Mouse (Mus musculus) testis, adult 2 months (tissue): Measurements from ENCODE around the gene Scube3.

ENCODE experiments used
- CTCF ChIP-seq: fragments of 200-500 bp; IDR thresholded peaks from 2 replicates; pipeline ENCODE4 v1.5.1; 2012; ENCODE audit warnings: low read depth, mild to moderate bottlenecking, inconsistent platforms, low read length, moderate library complexity; ENCODE audit not compliant: control insufficient read depth, insufficient read depth, insufficient replicate concordance
- POLR2A ChIP-seq: fragments of 200-500 bp; IDR thresholded peaks from 2 replicates; pipeline ENCODE4 v1.6.1; 2012; ENCODE audit warnings: low read depth, mild to moderate bottlenecking, inconsistent platforms, low read length, moderate library complexity; ENCODE audit not compliant: control insufficient read depth

- TF ChIP-seq CTCF (no peak), POLR2A (no peak)
These were observed 51.6 kb downstream of the Scube3 start for GRCm38 (mm10) chr17:28193559-28193958.
